Mouse (Mus musculus) B cell, adult (primary cell): ENCODE measurements around the gene Gkn3. TPM values are rescaled to one million over a fixed set of nuclear protein-coding genes. Genes with fewer than 3 reads are reported as not detected.

Source experiments
- total RNA-seq: library from RNA; stranded (reverse); gene quantifications from 4 replicates; pipeline ENCODE4 v1.2.4, GENCODE M21; 2023; ENCODE audit not compliant: inconsistent age

Gkn3 gene
- not detected in 4 replicates for total RNA-seq

GRCm38 (mm10) chr6:87388877-87389276, at the start of gene Gkn3:
Gene Gkn3, minus strand, starts transcription at chr6:87388935.

GRCm38 (mm10) chr6:87428487-87429044, 39.8 kb upstream of the Gkn3 start, which contains the start of gene Bmp10:
Gene Bmp10, plus strand, starts transcription at chr6:87428994.

GRCm38 (mm10) chr6:87373057-87373456, 15.7 kb downstream of the Gkn3 start, which contains the start of gene Gkn2:
Gene Gkn2, plus strand, starts transcription at chr6:87373357.

GRCm38 (mm10) chr6:87350829-87351228, 37.9 kb downstream of the Gkn3 start, which contains the start of gene Gkn1:
Gene Gkn1, minus strand, starts transcription at chr6:87350942.

GRCm38 (mm10) chr6:87335091-87335934, 53.4 kb downstream of the Gkn3 start, which contains the start of gene Antxr1:
Gene Antxr1, minus strand, starts transcription at chr6:87335821.

Other genes starting within 250 kb of the Gkn3 start
- 0.15 to 0.70 TPM (median 0.31 TPM) in 4 replicates for gene Antxr1, start 53.1 kb downstream of the Gkn3 start, total RNA-seq
- gene Gkn1, start 38.0 kb downstream of the Gkn3 start, total RNA-seq, result not detected in 4 replicates
- not detected in 4 replicates for gene Gkn2, start 15.6 kb downstream of the Gkn3 start, total RNA-seq
- gene Bmp10, start 40.1 kb upstream of the Gkn3 start, total RNA-seq, result not detected in 4 replicates
- gene Arhgap25, start 144.3 kb upstream of the Gkn3 start, total RNA-seq, result 148 to 165 TPM (median 155 TPM) in 4 replicates
- gene Prokr1, start 201.8 kb upstream of the Gkn3 start, total RNA-seq, result 0.16 to 0.69 TPM (median 0.23 TPM) in 4 replicates